Comparison of ENCODE assay signal across 8 mouse cellular contexts in the genomic region with DNA sequence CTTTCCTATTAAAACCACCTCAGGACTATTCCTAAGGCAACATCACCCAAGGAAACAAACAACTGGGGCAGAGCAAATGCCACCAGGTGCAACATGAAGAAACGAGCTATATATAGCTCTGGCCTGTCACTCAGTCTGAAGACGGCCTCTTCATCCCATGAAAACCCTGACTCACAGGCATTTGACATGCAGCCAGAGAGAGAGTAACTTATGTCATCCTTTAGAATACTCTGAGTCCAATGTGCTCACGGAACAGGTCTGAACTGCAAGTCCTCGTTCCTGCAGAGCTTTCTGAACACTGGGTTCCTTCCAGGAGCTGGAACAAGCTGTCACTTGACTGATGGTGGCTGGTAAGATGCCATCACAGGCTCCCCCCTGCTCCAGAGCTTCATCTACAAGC.
DNase-seq lines count a peak whose midpoint lies in the region.

No protein-coding gene starts in this region.

- peak; percentile 97 for DNase-seq in heart, adult 11 months
- no peak for DNase-seq in heart, postnatal 25 days (ENCODE audit: low spot score)
- peak; percentile 66 for DNase-seq in adipocyte (ENCODE audit: low spot score)
- DNase-seq in fat pad, adult 2 months (ENCODE audit: extremely low read depth, low read depth, low spot score) = peak; percentile 68
- DNase-seq in layer of hippocampus, postnatal 14 days (ENCODE audit: low spot score in 2 of 2) = peak; percentile 40 to 73
- DNase-seq in thymus, postnatal 25 days = no peak
- DNase-seq in thymus, postnatal 36 days = no peak
- no peak for DNase-seq in c-Kit-positive CD71-positive TER-119-positive erythroid progenitor cells, embryonic 14.5 days (ENCODE audit: low spot score)

- intact Hi-C loops in heart, postnatal 25 days (cut with DNase I) = loop anchor here (5.0 to 10.0 kb wide), 2 partner anchors 41 to 118 kb away; no protein-coding TSS in a partner anchor

Comparison
In these comparisons a context has a peak if more than half of its experiments do, and no peak if none do; other contexts are left out.
1. DNase-seq: peak in heart, adult 11 months (single experiment), adipocyte (single experiment), fat pad, adult 2 months (single experiment) and layer of hippocampus, postnatal 14 days (2 of 2); none in heart, postnatal 25 days (single experiment), thymus, postnatal 25 days (single experiment), thymus, postnatal 36 days (0 of 2) and c-Kit-positive CD71-positive TER-119-positive erythroid progenitor cells, embryonic 14.5 days (single experiment).